Mouse (Mus musculus) lung, embryonic 14.5 days (tissue): ENCODE data around the gene Atxn1. TPM values are rescaled to one million over a fixed set of nuclear protein-coding genes. Genes with fewer than 3 reads are reported as not detected.

Source experiments
- ATAC-seq: fragments of 200-750 bp; cut with Nextera tagmentation; 2 replicates; pipeline ENCODE4 v1.8.0; 2017; ENCODE audit warnings: mild to moderate bottlenecking, moderate TSS enrichment, moderate library complexity; ENCODE audit not compliant: insufficient read depth
- DNase-seq: peaks from one replicate; pipeline ENCODE4 v3.0.0-alpha.2; 2015
- H3K27ac ChIP-seq: fragments of 300-500 bp; sonication (generic); 2 replicates; pipeline ENCODE4 v1.5.1; 2014; ENCODE audit warnings: low read depth, mild to moderate bottlenecking, moderate library complexity
- H3K27me3 ChIP-seq: fragments of 300-500 bp; sonication (generic); 2 replicates; pipeline ENCODE4 v1.6.1; 2014; ENCODE audit warnings: low read length, control low read depth; ENCODE audit not compliant: insufficient read depth
- H3K36me3 ChIP-seq: fragments of 300-500 bp; sonication (generic); 2 replicates; pipeline ENCODE4 v1.6.1; 2014; ENCODE audit warnings: control low read depth; ENCODE audit not compliant: insufficient read depth
- H3K4me1 ChIP-seq: fragments of 300-500 bp; sonication (generic); 2 replicates; pipeline ENCODE4 v1.6.1; 2014; ENCODE audit warnings: antibody characterized with exemption, control low read depth; ENCODE audit not compliant: insufficient read depth
- H3K4me2 ChIP-seq: fragments of 300-500 bp; sonication (generic); 2 replicates; pipeline ENCODE4 v1.6.1; 2014; ENCODE audit warnings: mild to moderate bottlenecking
- H3K4me3 ChIP-seq: fragments of 300-500 bp; sonication (generic); 2 replicates; pipeline ENCODE4 v1.5.1; 2014; ENCODE audit warnings: low read depth, low read length
- H3K9ac ChIP-seq: fragments of 300-500 bp; sonication (generic); 2 replicates; pipeline ENCODE4 v1.6.1; 2014
- H3K9me3 ChIP-seq: fragments of 300-500 bp; sonication (generic); 2 replicates; pipeline ENCODE4 v1.6.1; 2016; ENCODE audit warnings: low read depth, low read length, control low read depth
- CTCF ChIP-seq: IDR thresholded peaks from 2 replicates; pipeline ENCODE4 v1.5.1; 2016; ENCODE audit warnings: antibody characterized with exemption, low read depth
- WGBS: fragments of 180-500 bp; shearing (Covaris S2); extraction: QIAGEN DNeasy Blood & Tissue Kit; methylation state at CpG from one replicate; pipeline ENCODE4 v1.1.7; 2014; 5-methylcytosine and 5-hydroxymethylcytosine counted together
- polyA plus RNA-seq: library from polyadenylated mRNA; unstranded; fragments of >200 nt; fragmentation: Nextera tagmentation; extraction: Ambion mirVana; gene quantifications from 2 replicates; pipeline ENCODE4 v1.2.1, GENCODE M21; 2014

Atxn1 gene
- polyA plus RNA-seq, 1 experiment from 2014 or later, result 3.9 TPM

DNA sequence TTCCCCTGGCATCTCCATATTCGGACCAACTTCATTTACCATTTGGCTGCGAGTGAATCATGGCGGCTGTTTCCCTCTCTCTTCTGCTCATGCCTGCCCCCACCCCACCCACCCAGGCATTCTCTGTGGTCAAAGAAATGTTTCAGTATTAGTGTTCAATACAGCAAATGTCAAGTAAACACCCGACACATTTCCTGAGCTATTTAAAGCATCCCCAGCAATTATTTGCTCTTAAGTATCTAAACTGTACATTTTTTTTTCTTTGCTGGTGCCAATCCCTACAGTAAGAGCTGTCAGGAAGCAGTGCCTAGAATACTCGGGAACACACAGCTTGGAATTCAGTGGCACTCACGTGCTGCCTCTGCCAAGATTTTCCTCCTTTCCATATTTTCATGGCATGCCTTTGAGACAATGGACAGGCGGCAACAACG, 32.3 kb downstream of the Atxn1 start:
- H3K4me1 ChIP-seq, result peaks cover 4% of the 10 kb centered on the region; the same call in 1 of the 2 replicates
- no peak for DNase-seq
- no peak for TF ChIP-seq CTCF
- no peaks in the 10 kb centered on the region for H3K36me3 ChIP-seq
- no peak overlapping the region for H3K4me2 ChIP-seq
- H3K9ac ChIP-seq, result no peak overlapping the region
- no peak overlapping the region for H3K4me3 ChIP-seq
- no peak overlapping the region for H3K27ac ChIP-seq
- no peak for ATAC-seq
- H3K9me3 ChIP-seq, result no peaks in the 10 kb centered on the region
- H3K27me3 ChIP-seq, result no peaks in the 10 kb centered on the region
- WGBS, result 63% methylated on average over 8 of the region's 8 CpGs

GRCm38 (mm10) chr13:45931891-45932290, 32.9 kb downstream of the Atxn1 start:
- Histone ChIP-seq H3K4me1 (peaks cover under 1% of the 10 kb centered on the region; the same call in 1 of the 2 replicates), H3K4me3 (no peak overlapping the region), H3K4me2 (no peak overlapping the region), H3K9me3 (no peaks in the 10 kb centered on the region), H3K27ac (no peak overlapping the region), H3K27me3 (no peaks in the 10 kb centered on the region), H3K36me3 (no peaks in the 10 kb centered on the region), H3K9ac (no peak overlapping the region)
- TF ChIP-seq CTCF, result peak; percentile 47
- no peak for ATAC-seq
- peak; percentile 31 for DNase-seq
- 67% methylated on average over 1 of the region's 1 CpGs for WGBS

DNA sequence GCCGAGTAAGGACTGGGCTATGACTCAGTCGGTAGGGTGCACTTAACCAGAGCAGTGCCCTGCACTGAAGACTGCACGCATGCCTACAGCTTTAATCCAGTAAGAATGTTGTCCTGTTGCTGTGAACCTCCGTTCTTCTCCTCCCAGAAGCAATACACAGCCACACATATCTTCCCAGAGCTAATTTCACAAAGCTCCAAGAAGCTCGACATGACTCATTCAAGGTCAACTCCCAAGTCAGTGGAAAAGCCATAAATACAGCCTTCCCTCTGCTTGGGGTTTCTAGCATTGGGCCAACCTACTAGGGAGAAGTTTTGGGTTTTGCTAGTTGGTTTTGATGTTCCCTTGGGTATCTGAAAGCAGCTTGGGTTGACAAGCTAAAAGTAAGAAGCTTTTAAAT, 33.6 kb downstream of the Atxn1 start:
- Histone ChIP-seq H3K27ac (no peak overlapping the region), H3K4me2 (no peak overlapping the region), H3K4me1 (no peaks in the 10 kb centered on the region; the same call in 1 of the 2 replicates), H3K9me3 (no peaks in the 10 kb centered on the region), H3K4me3 (no peak overlapping the region), H3K9ac (no peak overlapping the region), H3K36me3 (no peaks in the 10 kb centered on the region), H3K27me3 (no peaks in the 10 kb centered on the region)
- TF ChIP-seq CTCF, result no peak
- no peak for ATAC-seq
- no peak for DNase-seq
- WGBS, result 89% methylated on average over 5 of the region's 5 CpGs

GRCm38 (mm10) chr13:45929744-45930143, 35.1 kb downstream of the Atxn1 start:
- Histone ChIP-seq H3K36me3 (no peaks in the 10 kb centered on the region), H3K4me1 (no peaks in the 10 kb centered on the region; the same call in 1 of the 2 replicates), H3K9me3 (no peaks in the 10 kb centered on the region), H3K9ac (no peak overlapping the region), H3K27me3 (no peaks in the 10 kb centered on the region), H3K4me3 (no peak overlapping the region), H3K27ac (no peak overlapping the region), H3K4me2 (no peak overlapping the region)
- DNase-seq, result no peak
- 53% methylated on average over 5 of the region's 5 CpGs for WGBS
- ATAC-seq, result no peak
- no peak for TF ChIP-seq CTCF

DNA sequence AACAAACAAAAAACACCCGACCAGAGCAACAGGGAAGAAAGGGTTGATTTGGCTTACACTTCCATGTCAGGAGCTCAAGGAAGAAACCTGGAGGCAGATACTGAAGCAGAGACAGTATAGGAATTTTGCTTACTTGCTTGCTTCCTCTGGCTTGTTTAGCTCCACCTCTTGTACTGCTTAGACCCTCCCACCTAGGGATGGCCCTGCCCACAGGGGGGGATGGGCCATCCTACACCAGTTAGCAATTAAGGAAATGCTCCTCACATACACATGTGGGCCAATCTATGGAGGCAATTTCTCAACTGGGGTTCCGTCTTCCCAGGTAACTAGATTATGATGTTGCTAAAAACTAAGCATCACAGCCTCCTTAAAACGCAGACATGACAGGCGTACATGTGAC, 39.5 kb downstream of the Atxn1 start:
- no peaks in the 10 kb centered on the region for H3K9me3 ChIP-seq
- H3K9ac ChIP-seq, result no peak overlapping the region
- whole genome bisulfite sequencing, result 78% methylated on average over 4 of the region's 4 CpGs
- no peak overlapping the region for H3K4me2 ChIP-seq
- H3K4me3 ChIP-seq, result no peak overlapping the region
- no peaks in the 10 kb centered on the region for H3K27me3 ChIP-seq
- DNase-seq (no peak), ATAC-seq (no peak)
- H3K4me1 ChIP-seq, result peaks cover 8% of the 10 kb centered on the region; the same call in 1 of the 2 replicates
- no peak overlapping the region for H3K27ac ChIP-seq
- no peaks in the 10 kb centered on the region for H3K36me3 ChIP-seq
- no peak for TF ChIP-seq CTCF

GRCm38 (mm10) chr13:45924555-45924954, 40.3 kb downstream of the Atxn1 start:
- Histone ChIP-seq H3K27ac (no peak overlapping the region), H3K36me3 (no peaks in the 10 kb centered on the region), H3K4me1 (peaks cover 8% of the 10 kb centered on the region; the same call in 1 of the 2 replicates), H3K4me2 (no peak overlapping the region), H3K9me3 (no peaks in the 10 kb centered on the region), H3K9ac (no peak overlapping the region), H3K4me3 (no peak overlapping the region), H3K27me3 (no peaks in the 10 kb centered on the region)
- TF ChIP-seq CTCF, result no peak
- 56% methylated on average over 7 of the region's 7 CpGs for WGBS
- no peak for ATAC-seq
- DNase-seq, result peak; percentile 28

DNA sequence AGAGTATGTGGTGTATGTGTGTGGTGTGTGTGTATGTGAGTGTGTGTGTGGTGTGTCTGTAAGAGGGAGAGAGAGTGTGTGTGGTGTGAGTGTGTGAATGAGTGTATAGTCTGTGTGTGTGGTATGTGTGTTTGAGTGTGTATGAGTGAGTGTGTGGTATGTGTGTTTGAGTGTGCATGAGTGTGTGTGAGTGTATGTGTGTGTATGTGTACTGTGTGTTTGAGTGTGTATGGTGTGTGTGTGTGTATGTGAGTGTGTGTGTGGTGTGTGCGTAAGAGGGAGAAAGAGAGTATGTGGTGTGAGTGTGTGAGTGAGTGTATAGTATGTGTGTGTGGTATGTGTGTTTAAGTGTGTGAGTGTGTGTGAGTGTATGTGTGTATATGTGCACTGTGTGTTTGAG, 41.7 kb downstream of the Atxn1 start:
- peak overlapping the region; percentile 71 for H3K27ac ChIP-seq
- H3K4me1 ChIP-seq, result peaks cover 8% of the 10 kb centered on the region; the same call in 1 of the 2 replicates
- no peaks in the 10 kb centered on the region for H3K36me3 ChIP-seq
- peak overlapping the region; percentile 35; the same call in 1 of the 2 replicates for H3K4me2 ChIP-seq
- ATAC-seq (peak; percentile 18; the same call in 1 of the 2 replicates), DNase-seq (no peak)
- 95% methylated on average over 1 of the region's 1 CpGs for WGBS
- no peaks in the 10 kb centered on the region for H3K27me3 ChIP-seq
- TF ChIP-seq CTCF, result no peak
- H3K4me3 ChIP-seq, result no peak overlapping the region
- H3K9ac ChIP-seq, result no peak overlapping the region
- no peaks in the 10 kb centered on the region for H3K9me3 ChIP-seq

DNA sequence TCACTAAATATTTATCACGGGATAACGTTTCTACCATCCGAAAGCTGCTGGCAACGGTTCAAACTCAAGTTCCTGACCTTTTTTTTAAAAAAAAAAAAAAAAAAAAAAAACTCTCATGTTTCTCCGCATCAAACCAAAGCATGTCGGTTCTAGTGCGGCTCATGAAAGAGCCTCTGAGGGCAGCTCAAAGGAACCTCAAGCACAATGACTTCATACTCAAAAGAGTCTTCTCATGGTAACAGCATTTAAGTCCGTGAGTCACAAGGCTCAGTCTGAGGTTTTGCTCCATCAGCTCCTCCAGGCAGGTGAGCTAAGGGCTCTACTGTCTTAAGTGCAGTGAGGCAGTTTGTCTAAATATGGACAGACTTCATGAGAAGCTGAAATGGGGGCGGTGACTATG, 42.3 kb downstream of the Atxn1 start:
- Histone ChIP-seq H3K27ac (peak overlapping the region; percentile 51; the same call in 1 of the 2 replicates), H3K4me2 (peak overlapping the region; percentile 35; the same call in 1 of the 2 replicates)

More for the DNA sequence above, 42.3 kb downstream of the Atxn1 start:
- Histone ChIP-seq H3K36me3 (no peaks in the 10 kb centered on the region), H3K4me1 (peaks cover 8% of the 10 kb centered on the region; the same call in 1 of the 2 replicates), H3K27me3 (no peaks in the 10 kb centered on the region), H3K9ac (no peak overlapping the region), H3K9me3 (no peaks in the 10 kb centered on the region), H3K4me3 (no peak overlapping the region)
- no peak for TF ChIP-seq CTCF
- DNase-seq, result peak; percentile 75
- WGBS, result 10% methylated on average over 9 of the region's 9 CpGs
- ATAC-seq, result peak; percentile 81
